Mouse (Mus musculus) forebrain, embryonic 14.5 days (tissue): ENCODE measurements around the gene Nfia. TPM values are rescaled to one million over a fixed set of nuclear protein-coding genes. Genes with fewer than 3 reads are reported as not detected.

ENCODE experiments used
- ATAC-seq: fragments of 200-750 bp; cut with Nextera tagmentation; 2 replicates; pipeline ENCODE4 v1.8.0; 2017; ENCODE audit warnings: mild to moderate bottlenecking, moderate library complexity
- DNase-seq: peaks from one replicate; pipeline ENCODE4 v3.0.0-alpha.2; 2015; ENCODE audit warnings: low spot score
- H3K27ac ChIP-seq: fragments of 300-500 bp; sonication (generic); 2 replicates; pipeline ENCODE4 v1.5.1; 2014; ENCODE audit warnings: low read depth, mild to moderate bottlenecking, control low read depth, low read length, moderate library complexity
- H3K27me3 ChIP-seq: fragments of 300-500 bp; sonication (generic); replicated peaks from 2 replicates; pipeline ENCODE4 v1.6.1; 2014; ENCODE audit warnings: low read length, control low read depth, mixed read lengths; ENCODE audit not compliant: control insufficient read depth, insufficient read depth
- H3K36me3 ChIP-seq: fragments of 300-500 bp; sonication (generic); 2 replicates; pipeline ENCODE4 v1.6.1; 2014; ENCODE audit warnings: low read length, control low read depth; ENCODE audit not compliant: control insufficient read depth, insufficient read depth
- H3K4me1 ChIP-seq: fragments of 300-500 bp; sonication (generic); 2 replicates; pipeline ENCODE4 v1.6.1; 2014; ENCODE audit warnings: antibody characterized with exemption, low read length, control low read depth; ENCODE audit not compliant: control insufficient read depth, insufficient read depth
- H3K4me2 ChIP-seq: fragments of 300-500 bp; sonication (generic); 2 replicates; pipeline ENCODE4 v1.6.1; 2014; ENCODE audit warnings: mild to moderate bottlenecking, control low read depth, low read length
- H3K4me3 ChIP-seq: fragments of 300-500 bp; sonication (generic); 2 replicates; pipeline ENCODE4 v1.5.1; 2014; ENCODE audit warnings: low read depth, low read length, control low read depth
- H3K9ac ChIP-seq: fragments of 300-500 bp; sonication (generic); 2 replicates; pipeline ENCODE4 v1.6.1; 2014; ENCODE audit warnings: mild to moderate bottlenecking, low read length, control low read depth, moderate library complexity
- H3K9me3 ChIP-seq: fragments of 300-500 bp; sonication (generic); replicated peaks from 2 replicates; pipeline ENCODE4 v1.6.1; 2016; ENCODE audit warnings: low read length, control low read depth, mixed read lengths; ENCODE audit not compliant: control insufficient read depth
- WGBS: fragments of 180-500 bp; shearing (Covaris S2); extraction: QIAGEN DNeasy Blood & Tissue Kit; methylation state at CpG from one replicate; pipeline ENCODE4 v1.1.7; 2014; 5-methylcytosine and 5-hydroxymethylcytosine counted together
- polyA plus RNA-seq: library from polyadenylated mRNA; unstranded; fragments of >200 nt; fragmentation: Nextera tagmentation; extraction: Ambion mirVana; gene quantifications from 2 replicates; pipeline ENCODE4 v1.2.1, GENCODE M21; 2014

Nfia gene
- polyA plus RNA-seq, 1 experiment from 2014 or later: 71.5 TPM

- Histone ChIP-seq H3K36me3 (peaks cover 16% of the 10 kb centered on the region), H3K27me3 (no peaks in the 10 kb centered on the region), H3K9me3 (no peaks in the 10 kb centered on the region), H3K9ac (no peak overlapping the region), H3K4me3 (no peak overlapping the region), H3K4me2 (no peak overlapping the region), H3K27ac (no peak overlapping the region), H3K4me1 (peaks cover 4% of the 10 kb centered on the region; the same call in 1 of the 2 replicates)
- ATAC-seq (no peak), DNase-seq (no peak)
- 90% methylated on average over 8 of the region's 8 CpGs for WGBS
Observed at GRCm38 (mm10) chr4:98044611-98045010, 272.1 kb downstream of the Nfia start.

- Histone ChIP-seq H3K27ac (no peak overlapping the region), H3K9ac (no peak overlapping the region), H3K4me1 (peaks cover 5% of the 10 kb centered on the region; the same call in 1 of the 2 replicates), H3K4me3 (no peak overlapping the region), H3K36me3 (peaks cover 15% of the 10 kb centered on the region), H3K27me3 (no peaks in the 10 kb centered on the region), H3K4me2 (no peak overlapping the region), H3K9me3 (no peaks in the 10 kb centered on the region)
- DNase-seq (no peak), ATAC-seq (no peak)
Observed at GRCm38 (mm10) chr4:98047369-98047768, 274.8 kb downstream of the Nfia start.

GRCm38 (mm10) chr4:98049584-98049983, 277.1 kb downstream of the Nfia start:
- H3K27me3 ChIP-seq: no peaks in the 10 kb centered on the region
- peaks cover 5% of the 10 kb centered on the region; the same call in 1 of the 2 replicates for H3K4me1 ChIP-seq
- DNase-seq: no peak
- H3K27ac ChIP-seq: no peak overlapping the region
- H3K36me3 ChIP-seq: peaks cover 12% of the 10 kb centered on the region
- no peak overlapping the region for H3K4me2 ChIP-seq
- no peaks in the 10 kb centered on the region for H3K9me3 ChIP-seq
- 50% methylated on average over 7 of the region's 7 CpGs for WGBS
- no peak overlapping the region for H3K9ac ChIP-seq
- ATAC-seq: no peak
- no peak overlapping the region for H3K4me3 ChIP-seq

- ATAC-seq: no peak
- DNase-seq: no peak
Observed at GRCm38 (mm10) chr4:98050003-98050620, 277.6 kb downstream of the Nfia start.

GRCm38 (mm10) chr4:98050781-98051180, 278.2 kb downstream of the Nfia start:
- 62% methylated on average over 10 of the region's 10 CpGs for WGBS
- ATAC-seq (no peak), DNase-seq (no peak)
- no peak overlapping the region for H3K27ac ChIP-seq
- peaks cover 5% of the 10 kb centered on the region; the same call in 1 of the 2 replicates for H3K4me1 ChIP-seq
- no peaks in the 10 kb centered on the region for H3K9me3 ChIP-seq
- H3K36me3 ChIP-seq: peaks cover 9% of the 10 kb centered on the region
- no peak overlapping the region for H3K9ac ChIP-seq
- no peaks in the 10 kb centered on the region for H3K27me3 ChIP-seq
- no peak overlapping the region for H3K4me3 ChIP-seq
- H3K4me2 ChIP-seq: no peak overlapping the region

More at GRCm38 (mm10) chr4:98050003-98050620, 277.6 kb downstream of the Nfia start:
- H3K4me3 ChIP-seq: no peak overlapping the region
- peaks cover 5% of the 10 kb centered on the region; the same call in 1 of the 2 replicates for H3K4me1 ChIP-seq
- H3K36me3 ChIP-seq: peaks cover 9% of the 10 kb centered on the region
- H3K4me2 ChIP-seq: no peak overlapping the region
- H3K9ac ChIP-seq: no peak overlapping the region
- no peaks in the 10 kb centered on the region for H3K9me3 ChIP-seq
- no peak overlapping the region for H3K27ac ChIP-seq
- 63% methylated on average over 8 of the region's 8 CpGs for WGBS
- H3K27me3 ChIP-seq: no peaks in the 10 kb centered on the region

- peaks cover 5% of the 10 kb centered on the region; the same call in 1 of the 2 replicates for H3K4me1 ChIP-seq
- no peaks in the 10 kb centered on the region for H3K9me3 ChIP-seq
- no peak overlapping the region for H3K27ac ChIP-seq
- H3K36me3 ChIP-seq: peaks cover 9% of the 10 kb centered on the region
- no peak overlapping the region for H3K4me3 ChIP-seq
- 47% methylated on average over 3 of the region's 3 CpGs for WGBS
- H3K4me2 ChIP-seq: no peak overlapping the region
- no peak for DNase-seq
- ATAC-seq: no peak
- H3K27me3 ChIP-seq: no peaks in the 10 kb centered on the region
- no peak overlapping the region for H3K9ac ChIP-seq
Observed at GRCm38 (mm10) chr4:98051326-98051725, 278.8 kb downstream of the Nfia start.

- no peak for ATAC-seq
- H3K4me3 ChIP-seq: no peak overlapping the region
- no peak overlapping the region for H3K9ac ChIP-seq
- no peak for DNase-seq
- no peaks in the 10 kb centered on the region for H3K9me3 ChIP-seq
- H3K4me2 ChIP-seq: no peak overlapping the region
- no peaks in the 10 kb centered on the region; the same call in 1 of the 2 replicates for H3K4me1 ChIP-seq
- 84% methylated on average over 4 of the region's 4 CpGs for WGBS
- H3K27me3 ChIP-seq: no peaks in the 10 kb centered on the region
- no peak overlapping the region; the same call in 1 of the 2 replicates for H3K27ac ChIP-seq
- H3K36me3 ChIP-seq: peaks cover 6% of the 10 kb centered on the region; the same call in 1 of the 2 replicates
Observed at GRCm38 (mm10) chr4:98055036-98055435, 282.5 kb downstream of the Nfia start.

GRCm38 (mm10) chr4:98056396-98057020, 284.0 kb downstream of the Nfia start:
- no peak overlapping the region for H3K9ac ChIP-seq
- 91% methylated on average over 7 of the region's 7 CpGs for WGBS
- no peak for DNase-seq
- no peaks in the 10 kb centered on the region for H3K27me3 ChIP-seq
- 0 out of 2 replicates have a peak, but pooled peaks cover 3% of the 10 kb centered on the region for H3K36me3 ChIP-seq
- ATAC-seq: no peak
- no peaks in the 10 kb centered on the region for H3K4me1 ChIP-seq
- H3K9me3 ChIP-seq: no peaks in the 10 kb centered on the region
- no peak overlapping the region for H3K4me3 ChIP-seq
- no peak overlapping the region for H3K27ac ChIP-seq
- no peak overlapping the region for H3K4me2 ChIP-seq

- 70% methylated on average over 12 of the region's 12 CpGs for WGBS
- Histone ChIP-seq H3K4me1 (no peaks in the 10 kb centered on the region), H3K9ac (no peak overlapping the region), H3K9me3 (no peaks in the 10 kb centered on the region), H3K4me2 (no peak overlapping the region), H3K36me3 (0 out of 2 replicates have a peak, but pooled peaks cover 3% of the 10 kb centered on the region), H3K27me3 (no peaks in the 10 kb centered on the region), H3K4me3 (no peak overlapping the region), H3K27ac (no peak overlapping the region)
- ATAC-seq (no peak), DNase-seq (no peak)
Observed at GRCm38 (mm10) chr4:98057246-98057645, 284.7 kb downstream of the Nfia start.
